Mouse (Mus musculus) activated CD4-positive, CD25-positive, alpha-beta regulatory T cell, adult 9 weeks (primary cell): ENCODE results near the gene Stx19. TPM values are rescaled to one million over a fixed set of nuclear protein-coding genes. Genes with fewer than 3 reads are reported as not detected.

Experiments used
- polyA plus RNA-seq: library from polyadenylated mRNA; unstranded; fragments of 100-300 nt; shearing (Covaris generic); gene quantifications from one replicate; pipeline ENCODE4 v1.2.1, GENCODE M21; 2017

Stx19 gene
- 0.61 TPM for polyA plus RNA-seq

GRCm38 (mm10) chr16:62814491-62814890 is at the start of gene Stx19:
Gene Stx19, plus strand, starts transcription at chr16:62814676.

GRCm38 (mm10) chr16:62786621-62787331 is 27.7 kb upstream of the Stx19 start, which contains the start of gene Nsun3:
Gene Nsun3, minus strand, starts transcription at chr16:62786818.

GRCm38 (mm10) chr16:62846498-62847312 is 32.2 kb downstream of the Stx19 start, which contains the start of gene Arl13b:
Gene Arl13b, minus strand, starts transcription at chr16:62847040.

GRCm38 (mm10) chr16:62854191-62855068 is 40.0 kb downstream of the Stx19 start, which contains the start of gene Pros1:
Gene Pros1, plus strand, starts transcription at chr16:62854307.

Other genes with a start within 250 kb of the Stx19 start
- 21.3 TPM for gene Nsun3, start 27.9 kb upstream of the Stx19 start, polyA plus RNA-seq
- gene Arl13b, start 32.4 kb downstream of the Stx19 start, polyA plus RNA-seq, result 20.1 TPM
- gene Pros1, start 39.6 kb downstream of the Stx19 start, polyA plus RNA-seq, result 22.5 TPM